Comparison of ENCODE assay signal across 16 mouse cellular contexts in the genomic region with DNA sequence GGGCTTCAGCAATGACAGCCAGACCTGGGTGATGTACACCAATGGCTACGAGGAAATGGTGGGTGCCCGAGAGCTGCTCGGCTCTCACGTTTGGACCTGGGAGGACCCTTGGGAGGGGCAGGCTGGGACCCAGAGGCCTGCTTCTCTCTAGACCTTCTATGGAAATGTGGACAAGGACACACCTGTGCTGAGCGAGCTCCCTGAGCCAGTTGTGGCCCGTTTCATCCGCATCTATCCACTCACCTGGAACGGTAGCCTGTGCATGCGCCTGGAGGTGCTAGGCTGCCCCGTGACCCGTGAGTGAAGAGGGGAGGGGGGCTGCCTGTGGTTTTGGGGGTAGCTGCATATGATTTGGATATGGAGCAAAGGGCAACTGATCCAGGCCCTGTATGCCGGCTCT. TPM values are rescaled to one million over a fixed set of nuclear protein-coding genes. Genes with fewer than 3 reads are reported as not detected.
"Had no signal": no experiment of that assay in that cellular context is flagged by ENCODE, and none has a peak within 500 bp of the region (broad histone marks: within the 10 kb centered on the region; RNA-seq: fewer than 3 reads in every experiment).

No protein-coding gene starts in this region.

- ATAC-seq: hindbrain, postnatal 0 days; midbrain, embryonic 13.5 days had no signal

- H3K9me3 ChIP-seq: limb, embryonic 13.5 days; midbrain, embryonic 13.5 days had no signal

- H3K27me3 ChIP-seq: limb, embryonic 13.5 days had no signal

- H3K4me1 ChIP-seq: midbrain, embryonic 13.5 days had no signal

- H3K9ac ChIP-seq: limb, embryonic 13.5 days; liver, embryonic 14.5 days; midbrain, embryonic 13.5 days had no signal

- H3K27ac ChIP-seq: hindbrain, postnatal 0 days; layer of hippocampus, adult 2 months; limb, embryonic 13.5 days; liver, embryonic 14.5 days; midbrain, embryonic 13.5 days had no signal

- DNase-seq: left cerebral cortex, postnatal 4 days; lung, adult 18-20 months; lung, postnatal 36 days; right cerebral cortex, postnatal 14 days; thymus, adult 18-20 months; thymus, postnatal 14 days had no signal

- H3K4me2 ChIP-seq: limb, embryonic 13.5 days; midbrain, embryonic 13.5 days had no signal

- H3K4me3 ChIP-seq: layer of hippocampus, adult 2 months; limb, embryonic 13.5 days; midbrain, embryonic 13.5 days had no signal

RNA-seq across cellular contexts. Expression of gene Aebp1, which starts 6.6 kb away (rescaled TPM):
- total RNA-seq: megakaryocyte progenitor cell, adult 5-6 weeks had no signal

RNA-seq across cellular contexts. Expression of gene Myl7, which starts 30.3 kb away (rescaled TPM):
- total RNA-seq: hindbrain, postnatal 0 days; layer of hippocampus, adult 2 months; layer of hippocampus, postnatal 10 days; left cerebral cortex, postnatal 10 days; left cerebral cortex, postnatal 4 days; megakaryocyte progenitor cell, adult 5-6 weeks; midbrain, postnatal 0 days had no signal
- polyA plus RNA-seq: hindbrain, postnatal 0 days; midbrain, postnatal 0 days; neural tube, embryonic 14.5 days had no signal
